Mouse (Mus musculus) left cerebral cortex, adult 2 months (tissue): ENCODE data around the gene Apobr. TPM values are rescaled to one million over a fixed set of nuclear protein-coding genes. Genes with fewer than 3 reads are reported as not detected.
A peak's percentile ranks its signal among the peaks of the same experiment; 100 is the strongest.

ENCODE experiments used
- DNase-seq, 2 experiments: peaks; one replicate each; pipeline ENCODE4 v3.0.0; 2021 to 2022; ENCODE audit warnings: low spot score in 2 of 2, mixed read lengths in 1 of 2; ENCODE audit errors: extremely low spot score in 1 of 2
- H3K27ac ChIP-seq: fragments of 200-600 bp; 2 replicates; pipeline ENCODE4 v1.8.1; 2022
- H3K4me3 ChIP-seq: fragments of 200-600 bp; 2 replicates; pipeline ENCODE4 v1.8.1; 2022
- CTCF ChIP-seq: fragments of 200-600 bp; IDR thresholded peaks from 2 replicates; pipeline ENCODE4 v1.8.1; 2022; ENCODE audit warnings: antibody characterized with exemption, mild to moderate bottlenecking, moderate library complexity
- intact Hi-C: fragments of 180-260 bp; cut with DNase I; formaldehyde crosslinking; loops from one replicate; pipeline ENCODE4 v1.15.1; 2025
- total RNA-seq, 2 experiments: library from RNA; stranded (reverse); gene quantifications; 2 replicates each; pipeline ENCODE4 v1.2.3; 2021

The Apobr gene
- total RNA-seq, 2 experiments from 2014 or later, result 0.45 to 1.2 TPM

GRCm38 (mm10) chr7:126602650-126603049 lies 17.9 kb downstream of the Apobr start:
- no peak for TF ChIP-seq CTCF
- intact Hi-C loops, result loop anchor here (10.0 kb wide), 1 partner anchor 562 kb away; no protein-coding TSS in a partner anchor
- DNase-seq, result no peak
- Histone ChIP-seq H3K4me3 (no peak overlapping the region), H3K27ac (no peak overlapping the region)

GRCm38 (mm10) chr7:126606611-126607010 lies 21.9 kb downstream of the Apobr start:
- Histone ChIP-seq H3K27ac (no peak overlapping the region), H3K4me3 (no peak overlapping the region)
- TF ChIP-seq CTCF, result no peak
- intact Hi-C loops, result loop anchor here (10.0 kb wide), 1 partner anchor 558 kb away; no protein-coding TSS in a partner anchor
- no peak for DNase-seq

- DNase-seq, result no peak
- intact Hi-C loops, result loop anchor here (10.0 kb wide), 1 partner anchor 558 kb away; no protein-coding TSS in a partner anchor
- TF ChIP-seq CTCF, result no peak
- no peak overlapping the region for H3K4me3 ChIP-seq
- H3K27ac ChIP-seq, result no peak overlapping the region
Observed at GRCm38 (mm10) chr7:126607064-126607463, 22.3 kb downstream of the Apobr start.

- no peak overlapping the region for H3K4me3 ChIP-seq
- no peak for DNase-seq
- intact Hi-C loops, result loop anchor here (10.0 kb wide), 1 partner anchor 557 kb away; no protein-coding TSS in a partner anchor
- no peak for TF ChIP-seq CTCF
- H3K27ac ChIP-seq, result no peak overlapping the region
Observed at GRCm38 (mm10) chr7:126607796-126608195, 23.1 kb downstream of the Apobr start.

GRCm38 (mm10) chr7:126612736-126613135 lies 28.0 kb downstream of the Apobr start:
- Histone ChIP-seq H3K27ac (no peak overlapping the region), H3K4me3 (no peak overlapping the region)
- DNase-seq, result no peak
- TF ChIP-seq CTCF, result no peak
- intact Hi-C loops, result no loop called here

GRCm38 (mm10) chr7:126616707-126617106 lies 32.0 kb downstream of the Apobr start:
- Histone ChIP-seq H3K27ac (no peak overlapping the region), H3K4me3 (no peak overlapping the region)
- no peak for DNase-seq
- intact Hi-C loops, result no loop called here
- TF ChIP-seq CTCF, result no peak; the same call in 1 of the 2 replicates

- H3K4me3 ChIP-seq, result no peak overlapping the region
- DNase-seq, result no peak
- intact Hi-C loops, result no loop called here
Observed at GRCm38 (mm10) chr7:126619559-126620275, 35.0 kb downstream of the Apobr start.

GRCm38 (mm10) chr7:126621452-126622359 lies 37.0 kb downstream of the Apobr start:
- no peak overlapping the region for H3K27ac ChIP-seq
- DNase-seq, result no peak
- H3K4me3 ChIP-seq, result no peak overlapping the region
- TF ChIP-seq CTCF, result no peak
- intact Hi-C loops, result no loop called here

More at GRCm38 (mm10) chr7:126619559-126620275, 35.0 kb downstream of the Apobr start:
- no peak for TF ChIP-seq CTCF
- H3K27ac ChIP-seq, result no peak overlapping the region

GRCm38 (mm10) chr7:126623381-126623780 lies 38.6 kb downstream of the Apobr start:
- no peak for TF ChIP-seq CTCF

GRCm38 (mm10) chr7:126624774-126625173 lies 40.0 kb downstream of the Apobr start:
- no peak for DNase-seq
- intact Hi-C loops, result no loop called here
- TF ChIP-seq CTCF, result no peak
- Histone ChIP-seq H3K4me3 (peak overlapping the region; percentile 7; the same call in 1 of the 2 replicates), H3K27ac (peak overlapping the region; percentile 44)

More at GRCm38 (mm10) chr7:126623381-126623780, 38.6 kb downstream of the Apobr start:
- Histone ChIP-seq H3K4me3 (no peak overlapping the region), H3K27ac (no peak overlapping the region)
- DNase-seq, result no peak
- intact Hi-C loops, result no loop called here

GRCm38 (mm10) chr7:126625369-126625768 lies 40.6 kb downstream of the Apobr start:
- TF ChIP-seq CTCF, result no peak
- Histone ChIP-seq H3K4me3 (no peak overlapping the region; the same call in 1 of the 2 replicates), H3K27ac (peak overlapping the region; percentile 44)
- DNase-seq, result peak; percentile 28 to 29
- intact Hi-C loops, result no loop called here
